Mouse (Mus musculus) hindbrain, embryonic 11.5 days (tissue): ENCODE data around the gene Scfd2. TPM values are rescaled to one million over a fixed set of nuclear protein-coding genes. Genes with fewer than 3 reads are reported as not detected.

ENCODE experiments used
- ATAC-seq: fragments of 200-750 bp; cut with Nextera tagmentation; 2 replicates; pipeline ENCODE4 v1.8.0; 2017; ENCODE audit warnings: mild to moderate bottlenecking, moderate TSS enrichment, moderate library complexity; ENCODE audit not compliant: low FRiP score
- DNase-seq: peaks from one replicate; pipeline ENCODE4 v3.0.0-alpha.2; 2015; ENCODE audit warnings: low spot score
- H3K27ac ChIP-seq: fragments of 300-500 bp; sonication (generic); 2 replicates; pipeline ENCODE4 v1.5.1; 2014; ENCODE audit warnings: mild to moderate bottlenecking, low read depth, low read length
- H3K27me3 ChIP-seq: fragments of 300-500 bp; sonication (generic); 2 replicates; pipeline ENCODE4 v1.6.1; 2014; ENCODE audit warnings: mild to moderate bottlenecking, low read length, moderate library complexity, mixed read lengths; ENCODE audit not compliant: control insufficient read depth, insufficient read depth
- H3K36me3 ChIP-seq: fragments of 300-500 bp; sonication (generic); 2 replicates; pipeline ENCODE4 v1.6.1; 2014; ENCODE audit warnings: mild to moderate bottlenecking, low read length, moderate library complexity, mixed read lengths; ENCODE audit not compliant: control insufficient read depth, insufficient read depth
- H3K4me1 ChIP-seq: fragments of 300-500 bp; sonication (generic); replicated peaks from 2 replicates; pipeline ENCODE4 v1.6.1; 2014; ENCODE audit warnings: low read length, mixed read lengths; ENCODE audit not compliant: control insufficient read depth, insufficient read depth
- H3K4me2 ChIP-seq: fragments of 300-500 bp; sonication (generic); replicated peaks from 2 replicates; pipeline ENCODE4 v1.6.1; 2014; ENCODE audit warnings: mild to moderate bottlenecking, low read depth, low read length
- H3K4me3 ChIP-seq: fragments of 300-500 bp; sonication (generic); 2 replicates; pipeline ENCODE4 v1.5.1; 2014; ENCODE audit warnings: low read depth, low read length
- H3K9ac ChIP-seq: fragments of 300-500 bp; sonication (generic); 2 replicates; pipeline ENCODE4 v1.6.1; 2014; ENCODE audit warnings: low read depth, low read length
- H3K9me3 ChIP-seq: fragments of 300-500 bp; sonication (generic); 2 replicates; pipeline ENCODE4 v1.6.1; 2016; ENCODE audit warnings: low read length; ENCODE audit not compliant: control insufficient read depth
- WGBS: fragments of 180-500 bp; shearing (Covaris S2); extraction: QIAGEN DNeasy Blood & Tissue Kit; methylation state at CpG from one replicate; pipeline ENCODE4 v1.1.7; 2014; 5-methylcytosine and 5-hydroxymethylcytosine counted together
- polyA plus RNA-seq: library from polyadenylated mRNA; unstranded; fragments of >200 nt; fragmentation: Nextera tagmentation; extraction: Ambion mirVana; gene quantifications from 2 replicates; pipeline ENCODE4 v1.2.1, GENCODE M21; 2014

Scfd2 gene
- polyA plus RNA-seq, 1 experiment from 2014 or later: 17.2 TPM

- Histone ChIP-seq H3K36me3 (no peaks in the 10 kb centered on the region), H3K4me3 (no peak overlapping the region), H3K27ac (no peak overlapping the region), H3K4me1 (no peaks in the 10 kb centered on the region), H3K4me2 (no peak overlapping the region), H3K27me3 (no peaks in the 10 kb centered on the region), H3K9me3 (no peaks in the 10 kb centered on the region), H3K9ac (no peak overlapping the region)
- 73% methylated on average over 2 of the region's 2 CpGs for WGBS
- no peak for DNase-seq
- no peak for ATAC-seq
Measured at GRCm38 (mm10) chr5:74343045-74343444, 188.5 kb downstream of the Scfd2 start.

GRCm38 (mm10) chr5:74342557-74342956 lies 189.0 kb downstream of the Scfd2 start:
- DNase-seq: no peak
- Histone ChIP-seq H3K9ac (no peak overlapping the region), H3K9me3 (no peaks in the 10 kb centered on the region), H3K36me3 (no peaks in the 10 kb centered on the region), H3K27me3 (no peaks in the 10 kb centered on the region), H3K4me1 (no peaks in the 10 kb centered on the region), H3K4me3 (no peak overlapping the region), H3K27ac (no peak overlapping the region), H3K4me2 (no peak overlapping the region)
- ATAC-seq: no peak

- H3K9me3 ChIP-seq: no peaks in the 10 kb centered on the region
- ATAC-seq (no peak), DNase-seq (no peak)
- H3K36me3 ChIP-seq: no peaks in the 10 kb centered on the region
- H3K9ac ChIP-seq: no peak overlapping the region
- H3K27me3 ChIP-seq: no peaks in the 10 kb centered on the region
- H3K27ac ChIP-seq: no peak overlapping the region
- WGBS: 85% methylated on average over 3 of the region's 3 CpGs
- H3K4me1 ChIP-seq: no peaks in the 10 kb centered on the region
- no peak overlapping the region for H3K4me2 ChIP-seq
- H3K4me3 ChIP-seq: no peak overlapping the region
Measured at GRCm38 (mm10) chr5:74337491-74337890, 194.1 kb downstream of the Scfd2 start.

GRCm38 (mm10) chr5:74336780-74337179 lies 194.8 kb downstream of the Scfd2 start:
- H3K4me2 ChIP-seq: no peak overlapping the region
- no peaks in the 10 kb centered on the region for H3K9me3 ChIP-seq
- no peak overlapping the region for H3K4me3 ChIP-seq
- 73% methylated on average over 12 of the region's 12 CpGs for WGBS
- no peak overlapping the region for H3K27ac ChIP-seq
- H3K9ac ChIP-seq: no peak overlapping the region
- H3K27me3 ChIP-seq: no peaks in the 10 kb centered on the region
- no peaks in the 10 kb centered on the region for H3K4me1 ChIP-seq
- no peaks in the 10 kb centered on the region for H3K36me3 ChIP-seq
- DNase-seq (no peak), ATAC-seq (no peak)

- Histone ChIP-seq H3K9ac (no peak overlapping the region), H3K27me3 (no peaks in the 10 kb centered on the region), H3K4me1 (no peaks in the 10 kb centered on the region), H3K4me2 (no peak overlapping the region), H3K4me3 (no peak overlapping the region), H3K9me3 (no peaks in the 10 kb centered on the region), H3K36me3 (no peaks in the 10 kb centered on the region), H3K27ac (no peak overlapping the region)
- no peak for DNase-seq
- WGBS: 78% methylated on average over 3 of the region's 3 CpGs
- ATAC-seq: no peak
Measured at GRCm38 (mm10) chr5:74333258-74333657, 198.3 kb downstream of the Scfd2 start.

GRCm38 (mm10) chr5:74326228-74326627 lies 205.3 kb downstream of the Scfd2 start:
- 95% methylated on average over 6 of the region's 6 CpGs for WGBS
- H3K36me3 ChIP-seq: no peaks in the 10 kb centered on the region
- no peak overlapping the region for H3K27ac ChIP-seq
- no peaks in the 10 kb centered on the region for H3K27me3 ChIP-seq
- no peaks in the 10 kb centered on the region for H3K9me3 ChIP-seq
- H3K4me1 ChIP-seq: no peaks in the 10 kb centered on the region
- DNase-seq: no peak
- no peak for ATAC-seq
- no peak overlapping the region for H3K4me2 ChIP-seq
- H3K9ac ChIP-seq: no peak overlapping the region
- H3K4me3 ChIP-seq: no peak overlapping the region

- Histone ChIP-seq H3K4me1 (no peaks in the 10 kb centered on the region), H3K9me3 (no peaks in the 10 kb centered on the region), H3K4me2 (no peak overlapping the region), H3K27me3 (no peaks in the 10 kb centered on the region), H3K9ac (no peak overlapping the region), H3K27ac (no peak overlapping the region), H3K4me3 (no peak overlapping the region), H3K36me3 (no peaks in the 10 kb centered on the region)
- WGBS: 84% methylated on average over 10 of the region's 10 CpGs
- DNase-seq (no peak), ATAC-seq (no peak)
Measured at GRCm38 (mm10) chr5:74321010-74321746, 210.4 kb downstream of the Scfd2 start.

- no peaks in the 10 kb centered on the region for H3K27me3 ChIP-seq
- no peaks in the 10 kb centered on the region for H3K9me3 ChIP-seq
- WGBS: 82% methylated on average over 2 of the region's 2 CpGs
- no peak overlapping the region for H3K4me3 ChIP-seq
- no peak overlapping the region for H3K9ac ChIP-seq
- no peak overlapping the region for H3K4me2 ChIP-seq
- ATAC-seq (no peak), DNase-seq (no peak)
- H3K27ac ChIP-seq: no peak overlapping the region
- no peaks in the 10 kb centered on the region for H3K36me3 ChIP-seq
- no peaks in the 10 kb centered on the region for H3K4me1 ChIP-seq
Measured at GRCm38 (mm10) chr5:74319551-74319950, 212.0 kb downstream of the Scfd2 start.

GRCm38 (mm10) chr5:74317174-74317573 lies 214.4 kb downstream of the Scfd2 start:
- no peaks in the 10 kb centered on the region for H3K9me3 ChIP-seq
- H3K4me3 ChIP-seq: no peak overlapping the region
- H3K27me3 ChIP-seq: no peaks in the 10 kb centered on the region
- H3K4me1 ChIP-seq: no peaks in the 10 kb centered on the region
- no peaks in the 10 kb centered on the region for H3K36me3 ChIP-seq
- no peak for DNase-seq
- H3K27ac ChIP-seq: no peak overlapping the region
- WGBS: 85% methylated on average over 3 of the region's 3 CpGs
- no peak overlapping the region for H3K4me2 ChIP-seq
- no peak overlapping the region for H3K9ac ChIP-seq
- no peak for ATAC-seq
